Mouse (Mus musculus): ENCODE data around the gene Wipi1.

- TF ChIP-seq CTCF (IDR thresholded peaks at IDR 0.05; ENCODE audit: low read depth, low read length) (no peak), POLR2A (IDR thresholded peaks at IDR 0.05; ENCODE audit: extremely low read depth, insufficient read depth, low read length) (no peak)
Observed at GRCm38 (mm10) chr11:109591511-109591910, 20.3 kb downstream of the Wipi1 start.
